Mouse (Mus musculus): ENCODE measurements at regions not wholly inside any gene's neighbourhood (a gene's known extent, or its start where the extent isn't known, plus 50 kb on each side); places are given as distances from the start of the nearest gene placed in this dataset.

GRCm38 (mm10) chr5:91678727-91679126 is 161.3 kb downstream of the Parm1 start:
- no peak for TF ChIP-seq CTCF (conservative IDR thresholded peaks at IDR 0.05; ENCODE audit: insufficient read depth, insufficient read length, low read depth, low read length)
- no peak for TF ChIP-seq POLR2A (IDR thresholded peaks at IDR 0.05; ENCODE audit: low read depth, low read length)
